ENCODE assay signal across 28 mouse cellular contexts in the genomic region with DNA sequence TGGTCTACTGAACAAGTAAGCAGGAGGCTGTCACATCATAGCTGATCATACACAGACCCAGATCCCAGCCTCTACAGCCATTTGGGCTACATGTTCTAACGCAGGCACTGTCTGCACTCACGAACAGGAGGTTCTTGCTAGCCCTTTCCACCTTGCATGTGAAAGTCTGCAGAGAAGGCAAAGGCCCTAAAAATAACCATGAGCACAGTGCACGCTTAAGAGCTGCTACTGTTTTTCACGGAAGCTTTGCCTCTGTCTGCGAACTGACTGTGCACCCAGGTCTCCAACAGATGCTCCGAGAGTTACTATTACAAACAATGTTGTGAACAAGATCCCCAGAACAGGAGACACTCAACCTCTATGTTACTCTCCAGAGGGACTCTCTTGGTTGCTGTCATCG.
DNase-seq lines count a peak whose midpoint lies in the region; ATAC-seq lines count a peak whose summit lies in the region.
"Had no signal": no experiment of that assay in that cellular context is flagged by ENCODE, and none has a peak within 500 bp of the region (broad histone marks: within the 10 kb centered on the region; RNA-seq: fewer than 3 reads in every experiment).

No protein-coding gene starts in this region.

- peak overlapping the region; percentile 43 for H3K4me2 ChIP-seq in heart, embryonic 12.5 days
- no peak overlapping the region for H3K4me2 ChIP-seq in heart, embryonic 15.5 days
- H3K4me2 ChIP-seq: embryonic facial prominence, embryonic 13.5 days; forebrain, embryonic 12.5 days; forebrain, embryonic 15.5 days; hindbrain, embryonic 14.5 days had no signal

- no peaks in the 10 kb centered on the region for H3K9me3 ChIP-seq in heart, embryonic 12.5 days (replicated peaks)
- no peaks in the 10 kb centered on the region for H3K9me3 ChIP-seq in heart, embryonic 15.5 days (replicated peaks)
- H3K9me3 ChIP-seq: embryonic facial prominence, embryonic 10.5 days; embryonic facial prominence, embryonic 13.5 days; forebrain, embryonic 12.5 days; forebrain, embryonic 15.5 days had no signal

- WGBS in heart, embryonic 12.5 days = 47% methylated on average over 7 of the region's 7 CpGs
- 49% methylated on average over 7 of the region's 7 CpGs for WGBS in heart, embryonic 15.5 days

- ATAC-seq in heart, embryonic 12.5 days (ENCODE audit: insufficient number of reproducible peaks, low FRiP score) = no peak
- 0 out of 2 replicates have a peak, but pooled peaks have one; percentile 53 for ATAC-seq in heart, embryonic 15.5 days (replicated peaks; ENCODE audit: insufficient number of reproducible peaks, insufficient read depth, low FRiP score, low read depth)
- ATAC-seq: CD4-positive, CD25-positive, alpha-beta regulatory T cell, adult 4 months; inflammation-experienced regulatory T-cells, adult 6 months; intestine, embryonic 16.5 days had no signal

- H3K9ac ChIP-seq in heart, embryonic 12.5 days = no peak overlapping the region
- no peak overlapping the region for H3K9ac ChIP-seq in heart, embryonic 15.5 days
- H3K9ac ChIP-seq: embryonic facial prominence, embryonic 13.5 days; forebrain, embryonic 12.5 days; forebrain, embryonic 15.5 days; hindbrain, embryonic 14.5 days had no signal

- H3K36me3 ChIP-seq in heart, embryonic 12.5 days = peaks cover 3% of the 10 kb centered on the region; the same call in 1 of the 2 replicates
- peaks cover 5% of the 10 kb centered on the region; the same call in 1 of the 2 replicates for H3K36me3 ChIP-seq in heart, embryonic 15.5 days
- H3K36me3 ChIP-seq: forebrain, embryonic 15.5 days had no signal

- peak overlapping the region; percentile 47; the same call in 1 of the 2 replicates for H3K27ac ChIP-seq in heart, embryonic 12.5 days (ENCODE audit: poor library complexity, severe bottlenecking)
- H3K27ac ChIP-seq in heart, embryonic 15.5 days = peak overlapping the region; percentile 22; the same call in 1 of the 2 replicates
- H3K27ac ChIP-seq: embryonic facial prominence, embryonic 10.5 days; embryonic facial prominence, embryonic 13.5 days; forebrain, embryonic 12.5 days; gastrocnemius, adult 2 months; hindbrain, embryonic 14.5 days; hindbrain, postnatal 0 days had no signal

- no peak overlapping the region for H3K4me3 ChIP-seq in heart, embryonic 12.5 days
- no peak overlapping the region for H3K4me3 ChIP-seq in heart, embryonic 15.5 days
- H3K4me3 ChIP-seq: embryonic facial prominence, embryonic 10.5 days; embryonic facial prominence, embryonic 13.5 days; erythroblast, embryonic 14.5 days; forebrain, embryonic 12.5 days; forebrain, embryonic 15.5 days; gastrocnemius, adult 2 months had no signal

- H3K27me3 ChIP-seq in heart, embryonic 12.5 days (replicated peaks) = no peaks in the 10 kb centered on the region
- H3K27me3 ChIP-seq in heart, embryonic 15.5 days = no peaks in the 10 kb centered on the region
- H3K27me3 ChIP-seq: embryonic facial prominence, embryonic 13.5 days; forebrain, embryonic 12.5 days; forebrain, embryonic 15.5 days had no signal

- peaks cover 16% of the 10 kb centered on the region for H3K4me1 ChIP-seq in heart, embryonic 12.5 days (replicated peaks)
- peaks cover 13% of the 10 kb centered on the region for H3K4me1 ChIP-seq in heart, embryonic 15.5 days (replicated peaks)

- no peak for DNase-seq in heart, postnatal 4 days
- DNase-seq in heart, adult 9 months (ENCODE audit: low spot score in 2 of 2) = no peak
- DNase-seq in brain, adult 2 months (ENCODE audit: low read depth, low spot score) = peak; percentile 24
- no peak for DNase-seq in layer of hippocampus, adult 8-10 months (ENCODE audit: low spot score in 2 of 2)
- DNase-seq: adrenal gland, adult 2 months; adrenal gland, postnatal 14 days; cerebellum, adult 11-12 months; cerebellum, adult 8-10 months; cerebellum, postnatal 10 days; cerebellum, postnatal 36 days; embryo, embryonic 11 days; gastrocnemius, adult 2 months; gastrocnemius, postnatal 14 days; heart, adult 11 months; kidney, adult 18-20 months; kidney, adult 9 months had no signal
